Mouse (Mus musculus): ENCODE data around the gene Vav1. TPM values are rescaled to one million over a fixed set of nuclear protein-coding genes. Genes with fewer than 3 reads are reported as not detected.
"Not testable (repeated sequence)": the region's sequence is repeated elsewhere in the genome, so short reads cannot be mapped to it uniquely, and the experiment has no call there.

The Vav1 gene
- polyA plus RNA-seq, 1 experiment = not detected

GRCm38 (mm10) chr17:57334001-57334760 is 55.3 kb downstream of the Vav1 start:
- Histone ChIP-seq H3K27ac (ENCODE audit: insufficient read depth, low read length) (no peak overlapping the region), H3K36me3 (ENCODE audit: control insufficient read depth, insufficient read depth, low read length, poor library complexity, severe bottlenecking) (no peaks in the 10 kb centered on the region), H3K27me3 (ENCODE audit: control insufficient read depth, insufficient read depth, low read length, poor library complexity, severe bottlenecking) (no peaks in the 10 kb centered on the region), H3K4me1 (ENCODE audit: control insufficient read depth, insufficient read depth, low read length) (no peaks in the 10 kb centered on the region), H3K4me3 (ENCODE audit: low read depth, low read length) (no peak overlapping the region), H3K9ac (ENCODE audit: low read depth, poor library complexity, severe bottlenecking) (no peak overlapping the region), H3K9me3 (replicated peaks; ENCODE audit: control insufficient read depth, insufficient read depth, low read length, poor library complexity, severe bottlenecking) (no peaks in the 10 kb centered on the region)
- TF ChIP-seq POLR2A (IDR thresholded peaks at IDR 0.05; ENCODE audit: insufficient read depth, low read length) (no peak), CTCF (IDR thresholded peaks at IDR 0.05; ENCODE audit: low read depth, low read length) (no peak)

- no peaks in the 10 kb centered on the region for H3K36me3 ChIP-seq (ENCODE audit: control insufficient read depth, insufficient read depth, low read length, poor library complexity, severe bottlenecking)
Observed at GRCm38 (mm10) chr17:57334761-57335150, 55.9 kb downstream of the Vav1 start.

GRCm38 (mm10) chr17:57335194-57335593 is 56.3 kb downstream of the Vav1 start:
- not testable (repeated sequence) for H3K4me3 ChIP-seq (ENCODE audit: low read depth, low read length); H3K36me3 ChIP-seq (ENCODE audit: control insufficient read depth, insufficient read depth, low read length, poor library complexity, severe bottlenecking); H3K27ac ChIP-seq (ENCODE audit: insufficient read depth, low read length); H3K4me1 ChIP-seq (ENCODE audit: control insufficient read depth, insufficient read depth, low read length); H3K27me3 ChIP-seq (ENCODE audit: control insufficient read depth, insufficient read depth, low read length, poor library complexity, severe bottlenecking); H3K9me3 ChIP-seq (replicated peaks; ENCODE audit: control insufficient read depth, insufficient read depth, low read length, poor library complexity, severe bottlenecking); H3K9ac ChIP-seq (ENCODE audit: low read depth, poor library complexity, severe bottlenecking)

More at GRCm38 (mm10) chr17:57334761-57335150, 55.9 kb downstream of the Vav1 start:
- Histone ChIP-seq H3K27me3 (ENCODE audit: control insufficient read depth, insufficient read depth, low read length, poor library complexity, severe bottlenecking) (no peaks in the 10 kb centered on the region), H3K4me1 (ENCODE audit: control insufficient read depth, insufficient read depth, low read length) (no peaks in the 10 kb centered on the region), H3K4me3 (ENCODE audit: low read depth, low read length) (no peak overlapping the region), H3K9ac (ENCODE audit: low read depth, poor library complexity, severe bottlenecking) (no peak overlapping the region), H3K27ac (ENCODE audit: insufficient read depth, low read length) (no peak overlapping the region), H3K9me3 (replicated peaks; ENCODE audit: control insufficient read depth, insufficient read depth, low read length, poor library complexity, severe bottlenecking) (no peaks in the 10 kb centered on the region)
- TF ChIP-seq POLR2A (IDR thresholded peaks at IDR 0.05; ENCODE audit: insufficient read depth, low read length) (no peak), EP300 (IDR thresholded peaks at IDR 0.05; ENCODE audit: insufficient read depth, low read depth, low read length) (no peak), CTCF (IDR thresholded peaks at IDR 0.05; ENCODE audit: low read depth, low read length) (peak; percentile 94)

DNA sequence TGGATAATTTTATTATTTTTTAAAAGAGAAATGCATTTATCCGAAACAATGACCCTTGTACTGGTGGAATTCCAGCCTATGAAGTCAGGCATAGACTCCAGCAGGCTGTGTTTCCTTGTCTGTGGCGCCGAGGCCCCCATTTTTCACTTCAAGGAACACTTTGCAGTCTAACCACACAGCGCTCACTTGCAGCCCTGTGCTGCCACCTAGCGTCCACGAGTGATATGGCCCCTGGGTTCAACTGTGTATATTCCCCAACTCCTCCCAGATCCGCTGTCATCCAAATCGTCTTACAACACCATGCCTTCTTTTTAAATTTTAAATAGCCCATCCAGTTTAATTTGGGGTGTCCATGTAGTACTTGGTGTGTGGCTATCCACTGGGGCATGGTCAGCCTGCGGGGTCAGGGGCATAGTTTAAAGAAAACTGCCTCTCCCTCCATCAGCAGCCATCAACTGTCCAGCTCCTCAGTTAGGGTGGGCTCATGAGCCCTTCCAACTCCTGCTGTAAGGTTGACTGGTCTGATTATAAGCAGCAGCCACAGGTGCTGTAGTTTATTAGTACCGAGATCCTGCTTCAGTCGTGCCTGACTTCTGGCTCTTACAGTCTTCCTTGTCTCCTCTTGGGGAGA is 56.9 kb downstream of the Vav1 start:
- no peaks in the 10 kb centered on the region for H3K36me3 ChIP-seq (ENCODE audit: control insufficient read depth, insufficient read depth, low read length, poor library complexity, severe bottlenecking)
- H3K4me3 ChIP-seq (ENCODE audit: low read depth, low read length) = no peak overlapping the region
- H3K9me3 ChIP-seq (replicated peaks; ENCODE audit: control insufficient read depth, insufficient read depth, low read length, poor library complexity, severe bottlenecking) = no peaks in the 10 kb centered on the region
- H3K27me3 ChIP-seq (ENCODE audit: control insufficient read depth, insufficient read depth, low read length, poor library complexity, severe bottlenecking) = no peaks in the 10 kb centered on the region
- no peak overlapping the region for H3K9ac ChIP-seq (ENCODE audit: low read depth, poor library complexity, severe bottlenecking)
- TF ChIP-seq CTCF (IDR thresholded peaks at IDR 0.05; ENCODE audit: low read depth, low read length) (peak; percentile 98), POLR2A (IDR thresholded peaks at IDR 0.05; ENCODE audit: insufficient read depth, low read length) (no peak), EP300 (IDR thresholded peaks at IDR 0.05; ENCODE audit: insufficient read depth, low read depth, low read length) (peak; percentile 59; the same call in 1 of the 2 replicates)
- H3K27ac ChIP-seq (ENCODE audit: insufficient read depth, low read length) = no peak overlapping the region
- H3K4me1 ChIP-seq (ENCODE audit: control insufficient read depth, insufficient read depth, low read length) = no peaks in the 10 kb centered on the region

DNA sequence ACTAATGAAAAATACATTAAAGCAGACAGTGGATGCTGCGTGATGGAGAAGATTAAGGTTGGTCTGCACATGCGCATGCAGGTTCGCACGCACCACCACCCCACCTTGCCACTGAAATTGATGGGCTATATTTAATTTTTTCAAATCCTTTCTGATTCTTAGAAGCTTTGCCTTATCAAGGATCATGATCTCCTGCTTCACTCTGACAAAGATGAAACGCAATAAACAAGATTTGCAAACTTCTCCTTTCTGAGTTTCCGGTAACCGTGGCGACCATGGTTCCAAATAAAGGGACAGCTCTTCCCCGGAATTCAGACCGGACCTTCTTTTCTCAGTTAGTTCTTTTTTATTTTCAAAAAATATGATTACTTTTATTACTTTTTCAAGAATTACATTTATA is 59.1 kb downstream of the Vav1 start:
- no peak overlapping the region for H3K4me3 ChIP-seq (ENCODE audit: low read depth, low read length)
- no peaks in the 10 kb centered on the region for H3K27me3 ChIP-seq (ENCODE audit: control insufficient read depth, insufficient read depth, low read length, poor library complexity, severe bottlenecking)
- TF ChIP-seq CTCF (IDR thresholded peaks at IDR 0.05; ENCODE audit: low read depth, low read length) = no peak
- no peak for TF ChIP-seq POLR2A (IDR thresholded peaks at IDR 0.05; ENCODE audit: insufficient read depth, low read length)
- TF ChIP-seq EP300 (IDR thresholded peaks at IDR 0.05; ENCODE audit: insufficient read depth, low read depth, low read length) = no peak
- H3K36me3 ChIP-seq (ENCODE audit: control insufficient read depth, insufficient read depth, low read length, poor library complexity, severe bottlenecking) = no peaks in the 10 kb centered on the region
- H3K4me1 ChIP-seq (ENCODE audit: control insufficient read depth, insufficient read depth, low read length) = no peaks in the 10 kb centered on the region
- H3K27ac ChIP-seq (ENCODE audit: insufficient read depth, low read length) = no peak overlapping the region
- H3K9ac ChIP-seq (ENCODE audit: low read depth, poor library complexity, severe bottlenecking) = no peak overlapping the region
- no peaks in the 10 kb centered on the region for H3K9me3 ChIP-seq (replicated peaks; ENCODE audit: control insufficient read depth, insufficient read depth, low read length, poor library complexity, severe bottlenecking)

- Histone ChIP-seq H3K9me3 (replicated peaks; ENCODE audit: control insufficient read depth, insufficient read depth, low read length, poor library complexity, severe bottlenecking) (no peaks in the 10 kb centered on the region), H3K4me3 (ENCODE audit: low read depth, low read length) (no peak overlapping the region), H3K27me3 (ENCODE audit: control insufficient read depth, insufficient read depth, low read length, poor library complexity, severe bottlenecking) (no peaks in the 10 kb centered on the region), H3K4me1 (ENCODE audit: control insufficient read depth, insufficient read depth, low read length) (no peaks in the 10 kb centered on the region), H3K36me3 (ENCODE audit: control insufficient read depth, insufficient read depth, low read length, poor library complexity, severe bottlenecking) (no peaks in the 10 kb centered on the region), H3K9ac (ENCODE audit: low read depth, poor library complexity, severe bottlenecking) (no peak overlapping the region), H3K27ac (ENCODE audit: insufficient read depth, low read length) (no peak overlapping the region)
- TF ChIP-seq EP300 (IDR thresholded peaks at IDR 0.05; ENCODE audit: insufficient read depth, low read depth, low read length) (no peak), CTCF (IDR thresholded peaks at IDR 0.05; ENCODE audit: low read depth, low read length) (no peak), POLR2A (IDR thresholded peaks at IDR 0.05; ENCODE audit: insufficient read depth, low read length) (no peak)
Observed at GRCm38 (mm10) chr17:57339298-57339697, 60.4 kb downstream of the Vav1 start.
